ENCODE assay signal across 10 mouse cellular contexts in the genomic region with DNA sequence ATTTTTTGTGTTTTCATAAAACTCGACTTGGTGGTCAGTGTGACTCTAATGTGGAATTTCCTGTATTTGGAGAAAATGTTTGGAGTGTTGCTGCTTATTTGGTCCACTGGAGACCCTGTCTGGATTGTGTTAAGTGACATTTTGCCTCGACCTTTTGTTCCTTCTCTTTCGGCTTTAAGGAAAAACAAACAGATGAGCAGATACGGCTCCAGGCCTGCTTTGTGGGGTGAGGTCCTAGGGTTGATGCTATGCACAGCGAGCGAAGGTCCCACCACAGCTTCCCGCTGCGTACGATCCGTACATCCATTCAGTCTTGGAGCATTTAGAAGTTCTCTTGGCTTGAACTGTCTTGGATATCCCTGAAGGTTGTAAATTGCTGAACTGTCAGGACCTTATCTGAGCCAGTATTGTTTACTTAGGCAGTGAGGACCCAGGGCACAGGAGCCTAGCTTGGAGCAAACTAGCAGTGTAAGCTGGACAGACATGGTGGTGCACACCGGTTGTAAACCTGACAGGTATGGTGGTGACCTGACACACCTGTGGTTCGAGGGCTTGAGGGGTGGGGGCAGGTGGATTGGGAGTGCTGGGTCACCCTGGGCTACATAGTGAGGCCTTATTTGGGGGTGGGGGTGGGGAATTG.
DNase-seq lines count a peak whose midpoint lies in the region; ATAC-seq and TF ChIP-seq lines count a peak whose summit lies in the region.
"Had no signal": no experiment of that assay in that cellular context is flagged by ENCODE, and none has a peak within 500 bp of the region (broad histone marks: within the 10 kb centered on the region; RNA-seq: fewer than 3 reads in every experiment).

No protein-coding gene starts in this region.

- no peaks in the 10 kb centered on the region for H3K9me3 ChIP-seq in hindbrain, embryonic 10.5 days
- H3K9me3 ChIP-seq in hindbrain, embryonic 11.5 days (ENCODE audit: control insufficient read depth, low read length): no peaks in the 10 kb centered on the region
- H3K9me3 ChIP-seq: megakaryocyte, embryonic 14.5 days had no signal

- WGBS in hindbrain, embryonic 10.5 days: 48% methylated on average over 12 of the region's 12 CpGs
- 51% methylated on average over 12 of the region's 12 CpGs for WGBS in hindbrain, embryonic 11.5 days

- 0 out of 2 replicates have a peak overlapping the region, but pooled peaks have one; percentile 5 for H3K27ac ChIP-seq in hindbrain, embryonic 10.5 days
- H3K27ac ChIP-seq in hindbrain, embryonic 11.5 days (ENCODE audit: low read depth, low read length): no peak overlapping the region
- peak overlapping the region; percentile 32 for H3K27ac ChIP-seq in testis, adult 2 months (ENCODE audit: control insufficient read depth, insufficient read depth, low read depth, low read length)

- H3K4me2 ChIP-seq in hindbrain, embryonic 11.5 days (replicated peaks; ENCODE audit: low read depth, low read length): no peak overlapping the region

- 0 out of 2 replicates have a peak, but pooled peaks cover 6% of the 10 kb centered on the region for H3K36me3 ChIP-seq in hindbrain, embryonic 10.5 days
- H3K36me3 ChIP-seq in hindbrain, embryonic 11.5 days (ENCODE audit: control insufficient read depth, insufficient read depth, low read length): no peaks in the 10 kb centered on the region
- no peaks in the 10 kb centered on the region for H3K36me3 ChIP-seq in testis, adult 2 months (ENCODE audit: control insufficient read depth, insufficient read depth, low read length)

- DNase-seq in hindbrain, embryonic 10.5 days (ENCODE audit: low spot score): no peak
- DNase-seq in hindbrain, embryonic 11.5 days (ENCODE audit: low spot score): no peak
- DNase-seq in testis, postnatal 10 days (ENCODE audit: low spot score): no peak
- peak; percentile 20 for DNase-seq in liver
- no peak for DNase-seq in thymus, adult 18-20 months
- no peak for DNase-seq in ovary, postnatal 10 days (ENCODE audit: low spot score)
- no peak for DNase-seq in left cerebral cortex, postnatal 25 days (ENCODE audit: low spot score in 2 of 2)
- DNase-seq: cerebellum, adult 8-10 months had no signal

- TF ChIP-seq CTCF in testis, adult 2 months (IDR thresholded peaks at IDR 0.05; ENCODE audit: control insufficient read depth, insufficient read depth, insufficient replicate concordance, low read depth, low read length): no peak

- ATAC-seq in hindbrain, embryonic 11.5 days (ENCODE audit: low FRiP score): no peak

- no peak overlapping the region for H3K4me3 ChIP-seq in hindbrain, embryonic 10.5 days
- H3K4me3 ChIP-seq in hindbrain, embryonic 11.5 days (ENCODE audit: low read depth, low read length): no peak overlapping the region
- H3K4me3 ChIP-seq in testis, adult 2 months (ENCODE audit: control insufficient read depth, low read depth, low read length): no peak overlapping the region
- H3K4me3 ChIP-seq: megakaryocyte, embryonic 14.5 days had no signal

- intact Hi-C loops in left cerebral cortex, postnatal 25 days (cut with DNase I): no loop called here

- no peak overlapping the region for H3K9ac ChIP-seq in hindbrain, embryonic 11.5 days (ENCODE audit: low read depth, low read length)

- peaks cover 42% of the 10 kb centered on the region for H3K4me1 ChIP-seq in hindbrain, embryonic 10.5 days (replicated peaks)
- H3K4me1 ChIP-seq in hindbrain, embryonic 11.5 days (replicated peaks; ENCODE audit: control insufficient read depth, insufficient read depth, low read length): no peaks in the 10 kb centered on the region; the same call in 1 of the 2 replicates
- H3K4me1 ChIP-seq in testis, adult 2 months (ENCODE audit: control insufficient read depth, insufficient read depth, low read length): no peaks in the 10 kb centered on the region

- H3K27me3 ChIP-seq in hindbrain, embryonic 10.5 days (ENCODE audit: insufficient read depth, poor library complexity, severe bottlenecking): no peaks in the 10 kb centered on the region
- no peaks in the 10 kb centered on the region for H3K27me3 ChIP-seq in hindbrain, embryonic 11.5 days (ENCODE audit: control insufficient read depth, insufficient read depth, low read length)
- no peaks in the 10 kb centered on the region for H3K27me3 ChIP-seq in testis, adult 2 months (ENCODE audit: control insufficient read depth, insufficient read depth, low read length)
- H3K27me3 ChIP-seq: megakaryocyte, embryonic 14.5 days had no signal

- TF ChIP-seq POLR2A in testis, adult 2 months (IDR thresholded peaks at IDR 0.05; ENCODE audit: control insufficient read depth, low read depth, low read length): no peak
